Mouse (Mus musculus) cerebellum, adult 9-11 months (tissue): Measurements from ENCODE around the gene Vmn1r35.
"Not testable (repeated sequence)": the region's sequence is repeated elsewhere in the genome, so short reads cannot be mapped to it uniquely, and the experiment has no call there.

Source experiments
- DNase-seq: peaks from one replicate; pipeline ENCODE4 v3.0.0; 2022

The Vmn1r35 gene

DNA sequence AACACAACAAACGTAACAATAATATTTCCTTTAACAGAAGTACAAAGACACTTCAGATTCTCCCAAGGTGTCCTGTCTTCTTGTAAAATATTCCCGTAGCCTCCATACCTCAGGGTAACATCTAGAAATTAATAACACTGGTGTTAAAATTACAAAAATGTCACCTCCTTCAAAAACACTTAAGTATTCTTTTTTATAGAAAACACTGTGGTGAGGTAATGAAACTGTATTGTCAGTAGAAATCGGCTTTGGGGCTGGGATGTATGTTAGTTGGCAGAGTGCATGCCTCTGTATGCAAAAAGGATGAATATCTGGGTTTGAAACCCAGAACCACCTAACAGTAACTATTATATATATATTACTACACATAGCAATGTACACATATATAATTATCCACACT is at the start of gene Vmn1r35:
Gene Vmn1r35 (minus strand): TSS at position 101 of the 400 bp plus-strand sequence.
- DNase-seq: no peak

DNA sequence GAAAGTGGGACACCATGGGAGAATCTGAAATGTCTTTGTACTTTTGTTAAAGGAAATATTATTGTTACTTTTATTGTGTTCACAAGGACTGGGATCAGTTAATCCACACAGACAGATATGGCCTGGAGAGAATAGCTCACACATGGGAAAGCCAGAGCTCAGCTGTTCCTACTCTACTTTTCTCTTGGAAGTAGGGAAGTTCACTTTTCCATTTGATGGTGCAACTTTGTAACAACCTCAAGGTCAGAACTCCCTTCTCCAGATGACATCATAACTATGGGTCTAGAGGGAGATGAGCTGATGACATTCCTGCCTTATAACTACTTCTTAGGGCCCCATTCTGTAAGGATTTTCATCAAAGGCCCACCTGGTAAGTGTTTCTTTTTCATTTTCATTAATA is 43.4 kb upstream of the Vmn1r35 start, which contains the start of gene Vmn1r37:
Gene Vmn1r37 (plus strand): TSS at position 301 of the 400 bp plus-strand sequence.
- not testable (repeated sequence) for DNase-seq

DNA sequence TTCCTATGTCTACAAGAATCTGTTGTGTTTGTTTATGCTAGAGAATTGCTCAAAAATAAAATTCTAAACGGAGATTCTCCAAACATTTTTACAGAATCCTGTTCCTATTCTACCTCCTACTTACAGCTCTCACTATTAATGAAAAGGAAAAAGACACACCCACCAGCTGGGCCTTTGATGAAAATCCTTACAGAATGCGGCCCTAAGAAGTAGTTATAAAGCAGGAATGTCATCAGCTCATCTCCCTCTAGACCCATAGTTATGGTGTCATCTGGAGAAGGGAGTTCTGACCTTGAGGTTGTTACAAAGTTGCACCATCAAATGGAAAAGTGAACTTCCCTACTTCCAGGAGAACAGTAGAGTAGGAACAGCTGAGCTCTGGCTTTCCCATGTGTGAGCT is 33.4 kb upstream of the Vmn1r35 start, which contains the start of gene Vmn1r36:
Gene Vmn1r36 (minus strand): TSS at position 101 of the 400 bp plus-strand sequence.
- DNase-seq: not testable (repeated sequence)

DNA sequence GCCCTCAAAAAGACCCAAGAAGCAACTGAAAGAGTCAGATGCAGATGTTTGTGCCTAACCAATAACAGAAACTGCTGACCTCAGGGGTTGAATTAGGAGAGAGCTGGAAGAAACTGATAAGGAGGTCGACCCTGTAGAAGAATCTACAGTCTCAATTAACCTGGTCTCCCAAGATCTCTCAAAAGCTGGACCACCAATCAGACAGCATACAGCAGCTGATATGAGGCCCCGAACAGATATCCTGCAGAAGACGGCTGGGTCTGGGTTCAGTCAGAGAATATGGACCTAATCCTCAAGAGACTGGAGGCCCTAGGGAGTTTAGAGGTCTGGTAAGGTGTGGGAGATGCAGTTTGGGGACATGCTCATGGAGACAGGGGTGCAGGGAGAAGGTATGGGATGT is 28.1 kb upstream of the Vmn1r35 start:
- no peak for DNase-seq

DNA sequence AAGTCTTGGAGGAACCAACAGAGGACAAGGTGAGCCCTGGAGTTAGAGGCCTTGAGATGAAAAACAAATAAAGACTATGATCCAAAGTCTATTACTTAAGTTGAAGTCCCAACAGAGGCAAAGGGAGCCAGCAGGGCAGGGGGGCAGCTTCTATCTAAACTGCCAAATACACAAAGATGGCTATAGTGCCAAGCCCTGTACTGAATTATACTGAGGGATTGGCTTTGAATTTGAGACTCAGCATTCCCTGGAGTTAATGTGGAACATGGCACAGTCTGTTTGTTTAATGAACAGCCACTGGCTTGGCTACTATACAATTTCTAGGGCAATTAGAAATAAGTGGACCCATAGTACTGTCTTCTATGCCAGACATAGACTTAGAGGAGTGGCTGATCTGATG is 23.2 kb upstream of the Vmn1r35 start:
- no peak for DNase-seq

DNA sequence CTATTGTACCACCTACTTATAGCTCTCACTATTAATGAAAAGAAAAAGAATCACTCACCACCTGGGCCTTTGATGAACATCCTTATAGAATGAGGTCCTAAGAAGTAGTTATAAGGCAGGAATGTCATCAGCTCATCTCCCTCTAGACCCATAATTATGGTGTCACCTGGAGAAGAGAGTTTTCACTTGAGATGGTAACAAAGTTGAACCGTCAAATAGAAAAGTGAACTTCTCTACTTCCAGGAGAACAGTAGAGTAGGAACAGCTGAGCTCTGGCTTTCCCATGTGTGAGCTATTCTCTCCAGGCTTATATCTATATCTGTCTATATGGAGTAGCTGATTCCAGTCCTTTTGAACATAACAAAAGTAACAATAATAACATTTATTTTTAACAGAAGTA is 41.9 kb downstream of the Vmn1r35 start, which contains the start of gene Vmn1r34:
Gene Vmn1r34 (minus strand): TSS at position 101 of the 400 bp plus-strand sequence.
- no peak for DNase-seq
